Mouse (Mus musculus): Measurements from ENCODE around the gene Plg. TPM values are rescaled to one million over a fixed set of nuclear protein-coding genes. Genes with fewer than 3 reads are reported as not detected.

Plg gene
- polyA plus RNA-seq, 1 experiment: 4.0 TPM

DNA sequence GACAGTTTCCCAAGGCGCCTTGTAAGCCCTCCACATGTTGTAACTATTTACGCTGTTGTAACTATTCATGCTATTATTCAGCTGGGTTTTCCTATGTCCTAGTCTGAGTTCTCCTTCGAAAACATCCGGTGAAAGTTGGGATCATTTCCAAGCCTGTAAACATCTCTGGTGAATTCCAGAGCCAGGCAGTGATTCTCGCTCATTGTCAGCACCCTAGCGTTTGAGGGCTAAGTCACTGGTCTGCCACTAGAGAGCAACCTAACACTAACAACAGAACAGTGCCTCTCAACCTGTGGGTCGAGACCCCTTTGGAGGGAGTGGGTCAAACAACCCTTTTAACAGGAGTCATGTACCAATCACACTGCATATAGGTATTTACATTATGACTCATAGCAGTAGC lies 25.0 kb downstream of the Plg start:
- no peaks in the 10 kb centered on the region for H3K4me1 ChIP-seq (ENCODE audit: control insufficient read depth, insufficient read depth, low read length)
- H3K4me3 ChIP-seq (replicated peaks; ENCODE audit: control insufficient read depth, low read depth, low read length): no peak overlapping the region
- TF ChIP-seq POLR2A (IDR thresholded peaks at IDR 0.05; ENCODE audit: borderline replicate concordance, control insufficient read depth, low read depth, low read length) (no peak), CTCF (IDR thresholded peaks at IDR 0.05; ENCODE audit: control insufficient read depth, insufficient read depth, low read length) (no peak)
- H3K27ac ChIP-seq (ENCODE audit: control insufficient read depth, insufficient read depth, low read depth, low read length, poor library complexity): no peak overlapping the region
- 68% methylated on average over 7 of the region's 7 CpGs for WGBS

- Histone ChIP-seq H3K4me1 (ENCODE audit: control insufficient read depth, insufficient read depth, low read length) (no peaks in the 10 kb centered on the region), H3K27ac (ENCODE audit: control insufficient read depth, insufficient read depth, low read depth, low read length, poor library complexity) (no peak overlapping the region), H3K4me3 (replicated peaks; ENCODE audit: control insufficient read depth, low read depth, low read length) (no peak overlapping the region)
- WGBS: 70% methylated on average over 11 of the region's 11 CpGs
- TF ChIP-seq CTCF (IDR thresholded peaks at IDR 0.05; ENCODE audit: control insufficient read depth, insufficient read depth, low read length) (no peak), POLR2A (IDR thresholded peaks at IDR 0.05; ENCODE audit: borderline replicate concordance, control insufficient read depth, low read depth, low read length) (no peak)
These were observed 31.0 kb downstream of the Plg start for GRCm38 (mm10) chr17:12409346-12409944.

- no peak overlapping the region for H3K4me3 ChIP-seq (replicated peaks; ENCODE audit: control insufficient read depth, low read depth, low read length)
- H3K4me1 ChIP-seq (ENCODE audit: control insufficient read depth, insufficient read depth, low read length): no peaks in the 10 kb centered on the region
- TF ChIP-seq CTCF (IDR thresholded peaks at IDR 0.05; ENCODE audit: control insufficient read depth, insufficient read depth, low read length): no peak
- no peak for TF ChIP-seq POLR2A (IDR thresholded peaks at IDR 0.05; ENCODE audit: borderline replicate concordance, control insufficient read depth, low read depth, low read length)
- H3K27ac ChIP-seq (ENCODE audit: control insufficient read depth, insufficient read depth, low read depth, low read length, poor library complexity): no peak overlapping the region
- WGBS: 75% methylated on average over 10 of the region's 10 CpGs
These were observed 33.9 kb downstream of the Plg start for GRCm38 (mm10) chr17:12412181-12412890.

DNA sequence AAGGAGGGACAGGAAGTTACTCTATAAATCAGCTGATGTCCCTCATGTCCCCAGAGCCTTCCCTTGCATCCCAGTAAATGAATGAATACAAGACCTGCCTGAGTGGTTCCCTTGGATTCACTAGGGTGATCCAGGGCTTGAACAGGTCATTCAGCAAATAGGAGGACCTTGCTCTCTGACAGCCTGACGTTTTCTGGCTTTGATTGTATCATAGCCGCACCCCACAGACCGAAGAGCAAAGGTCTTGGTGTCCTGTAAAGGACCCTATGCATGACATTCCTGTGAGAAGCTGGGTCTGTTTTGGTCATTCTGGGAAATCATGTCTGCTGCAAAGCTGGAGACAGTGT lies 34.5 kb downstream of the Plg start:
- WGBS: 80% methylated on average over 3 of the region's 3 CpGs
- Histone ChIP-seq H3K27ac (ENCODE audit: control insufficient read depth, insufficient read depth, low read depth, low read length, poor library complexity) (no peak overlapping the region), H3K4me1 (ENCODE audit: control insufficient read depth, insufficient read depth, low read length) (no peaks in the 10 kb centered on the region), H3K4me3 (replicated peaks; ENCODE audit: control insufficient read depth, low read depth, low read length) (no peak overlapping the region)
- no peak for TF ChIP-seq CTCF (IDR thresholded peaks at IDR 0.05; ENCODE audit: control insufficient read depth, insufficient read depth, low read length)
- no peak for TF ChIP-seq POLR2A (IDR thresholded peaks at IDR 0.05; ENCODE audit: borderline replicate concordance, control insufficient read depth, low read depth, low read length)

GRCm38 (mm10) chr17:12415031-12415735 lies 36.8 kb downstream of the Plg start:
- no peak for TF ChIP-seq POLR2A (IDR thresholded peaks at IDR 0.05; ENCODE audit: borderline replicate concordance, control insufficient read depth, low read depth, low read length)
- Histone ChIP-seq H3K4me1 (ENCODE audit: control insufficient read depth, insufficient read depth, low read length) (no peaks in the 10 kb centered on the region), H3K27ac (ENCODE audit: control insufficient read depth, insufficient read depth, low read depth, low read length, poor library complexity) (no peak overlapping the region), H3K4me3 (replicated peaks; ENCODE audit: control insufficient read depth, low read depth, low read length) (no peak overlapping the region)
- 58% methylated on average over 15 of the region's 15 CpGs for WGBS

DNA sequence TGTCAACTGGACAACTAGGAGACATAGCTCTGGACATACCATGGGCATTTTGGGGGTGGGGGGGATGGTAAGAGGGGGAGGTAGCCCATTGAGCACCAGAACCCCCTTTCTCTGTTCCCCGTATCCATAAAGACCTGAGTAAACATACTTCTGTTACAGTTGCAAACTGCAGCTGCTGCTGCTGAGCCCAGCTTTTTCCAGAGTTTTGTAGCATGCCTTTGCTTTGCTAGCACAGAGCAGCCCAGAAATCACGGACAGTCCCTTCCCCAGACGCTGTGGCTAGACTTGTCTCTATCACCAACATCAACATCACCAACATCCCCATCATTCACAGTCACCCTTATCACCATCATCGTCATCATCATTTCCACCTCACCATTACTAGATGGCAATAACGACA lies 37.3 kb downstream of the Plg start:
- TF ChIP-seq POLR2A (IDR thresholded peaks at IDR 0.05; ENCODE audit: borderline replicate concordance, control insufficient read depth, low read depth, low read length): no peak
- no peak for TF ChIP-seq CTCF (IDR thresholded peaks at IDR 0.05; ENCODE audit: control insufficient read depth, insufficient read depth, low read length)
- 68% methylated on average over 5 of the region's 5 CpGs for WGBS
- Histone ChIP-seq H3K4me1 (ENCODE audit: control insufficient read depth, insufficient read depth, low read length) (no peaks in the 10 kb centered on the region), H3K27ac (ENCODE audit: control insufficient read depth, insufficient read depth, low read depth, low read length, poor library complexity) (no peak overlapping the region), H3K4me3 (replicated peaks; ENCODE audit: control insufficient read depth, low read depth, low read length) (no peak overlapping the region)

- TF ChIP-seq POLR2A (IDR thresholded peaks at IDR 0.05; ENCODE audit: borderline replicate concordance, control insufficient read depth, low read depth, low read length) (no peak), CTCF (IDR thresholded peaks at IDR 0.05; ENCODE audit: control insufficient read depth, insufficient read depth, low read length) (peak; percentile 73)
- H3K4me3 ChIP-seq (replicated peaks; ENCODE audit: control insufficient read depth, low read depth, low read length): no peak overlapping the region
- 37% methylated on average over 6 of the region's 6 CpGs for WGBS
These were observed 38.0 kb downstream of the Plg start for GRCm38 (mm10) chr17:12416250-12416895.

DNA sequence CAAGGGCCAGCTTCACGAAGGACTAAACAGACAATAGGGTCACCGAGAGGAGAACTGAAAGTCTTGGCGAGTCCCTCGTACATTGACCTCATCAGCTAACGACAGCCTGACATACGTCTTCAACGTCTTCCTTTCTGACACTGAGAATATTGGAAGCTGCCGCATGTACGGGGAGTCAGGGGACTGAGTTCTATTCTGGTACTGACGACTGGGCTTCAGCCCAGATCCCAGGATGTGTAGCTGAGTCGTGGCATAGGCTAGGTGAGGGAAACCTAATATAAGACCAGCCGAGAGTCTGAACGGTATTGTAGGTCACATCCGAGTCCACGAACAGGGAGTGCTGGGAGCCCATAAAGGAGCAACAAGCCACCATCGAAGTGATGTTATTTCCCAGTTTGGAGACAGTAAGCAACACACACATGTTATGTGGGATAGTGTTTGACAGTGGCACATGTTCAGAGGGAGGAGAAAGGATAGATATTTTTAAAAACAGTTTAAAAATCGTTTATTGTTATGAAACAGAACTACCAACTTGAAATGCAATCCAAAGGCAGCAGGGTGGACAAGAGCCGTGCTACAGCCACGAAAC lies 41.2 kb downstream of the Plg start:
- TF ChIP-seq CTCF (IDR thresholded peaks at IDR 0.05; ENCODE audit: control insufficient read depth, insufficient read depth, low read length) (no peak), POLR2A (IDR thresholded peaks at IDR 0.05; ENCODE audit: borderline replicate concordance, control insufficient read depth, low read depth, low read length) (no peak)
- Histone ChIP-seq H3K4me1 (ENCODE audit: control insufficient read depth, insufficient read depth, low read length) (no peaks in the 10 kb centered on the region), H3K27ac (ENCODE audit: control insufficient read depth, insufficient read depth, low read depth, low read length, poor library complexity) (no peak overlapping the region), H3K4me3 (replicated peaks; ENCODE audit: control insufficient read depth, low read depth, low read length) (no peak overlapping the region)
- 78% methylated on average over 19 of the region's 19 CpGs for WGBS

More at GRCm38 (mm10) chr17:12416250-12416895, 38.0 kb downstream of the Plg start:
- no peak overlapping the region for H3K27ac ChIP-seq (ENCODE audit: control insufficient read depth, insufficient read depth, low read depth, low read length, poor library complexity)
- H3K4me1 ChIP-seq (ENCODE audit: control insufficient read depth, insufficient read depth, low read length): no peaks in the 10 kb centered on the region

Measured in bone marrow, adult 2 months (tissue).